Mouse (Mus musculus): ENCODE measurements around the gene Prkab1. TPM values are rescaled to one million over a fixed set of nuclear protein-coding genes. Genes with fewer than 3 reads are reported as not detected.

Gene Prkab1
- polyA plus RNA-seq, 1 experiment from 2014 or later = 44.8 TPM

DNA sequence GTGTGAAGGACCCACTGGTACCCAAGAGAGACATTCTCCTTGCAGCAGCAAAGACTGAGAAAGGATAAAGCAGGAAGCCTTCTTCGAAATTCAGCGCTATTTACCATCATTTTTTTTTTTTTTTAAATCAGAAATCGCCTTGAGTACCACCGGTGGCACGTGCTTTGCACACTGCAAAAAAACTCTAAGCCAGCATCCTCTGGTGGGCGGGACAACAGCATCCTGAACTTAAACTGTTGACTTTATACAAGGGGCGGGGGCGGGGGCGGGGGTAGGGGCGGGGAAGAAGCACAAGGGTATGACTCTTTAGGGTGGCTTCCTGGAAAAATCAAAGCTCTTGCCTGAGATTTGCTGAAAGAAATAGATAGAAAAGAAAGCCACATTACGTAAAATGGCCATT is 15.4 kb upstream of the Prkab1 start:
- Histone ChIP-seq H3K4me3 (ENCODE audit: low read depth, low read length) (no peak overlapping the region), H3K36me3 (ENCODE audit: control insufficient read depth, insufficient read depth, low read length) (no peaks in the 10 kb centered on the region), H3K27me3 (ENCODE audit: control insufficient read depth, insufficient read depth, low read length) (no peaks in the 10 kb centered on the region), H3K4me1 (replicated peaks; ENCODE audit: control insufficient read depth, insufficient read depth, low read length) (no peaks in the 10 kb centered on the region), H3K9me3 (ENCODE audit: control insufficient read depth, low read length) (no peaks in the 10 kb centered on the region), H3K4me2 (replicated peaks; ENCODE audit: low read depth, low read length) (no peak overlapping the region), H3K9ac (ENCODE audit: low read depth, low read length) (no peak overlapping the region), H3K27ac (ENCODE audit: low read depth, low read length) (no peak overlapping the region)
- WGBS = 36% methylated on average over 11 of the region's 11 CpGs
- DNase-seq (ENCODE audit: low spot score) (no peak), ATAC-seq (ENCODE audit: low FRiP score) (no peak)

DNA sequence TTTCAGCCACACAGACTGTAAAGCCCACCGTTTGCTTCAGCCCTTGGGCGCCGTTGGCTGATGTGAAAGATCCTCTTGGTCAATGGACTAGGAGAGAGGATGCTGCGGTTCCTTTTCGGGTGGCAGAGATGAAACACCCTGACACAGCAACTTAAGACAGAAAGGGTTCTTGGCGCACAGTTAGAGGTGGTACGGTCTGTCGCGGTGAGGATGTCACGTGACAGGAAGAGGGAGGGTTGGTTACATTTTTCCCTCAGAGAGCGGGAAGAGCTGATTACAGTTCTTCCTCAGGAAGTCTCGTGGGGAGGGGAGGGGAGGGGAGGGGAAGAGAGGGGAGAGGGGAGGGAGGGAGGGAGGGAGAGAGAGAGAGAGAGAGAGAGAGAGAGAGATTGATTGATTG is 13.4 kb upstream of the Prkab1 start:
- Histone ChIP-seq H3K27me3 (ENCODE audit: control insufficient read depth, insufficient read depth, low read length) (no peaks in the 10 kb centered on the region), H3K4me2 (replicated peaks; ENCODE audit: low read depth, low read length) (no peak overlapping the region), H3K27ac (ENCODE audit: low read depth, low read length) (no peak overlapping the region), H3K9ac (ENCODE audit: low read depth, low read length) (no peak overlapping the region), H3K4me3 (ENCODE audit: low read depth, low read length) (no peak overlapping the region), H3K36me3 (ENCODE audit: control insufficient read depth, insufficient read depth, low read length) (no peaks in the 10 kb centered on the region), H3K9me3 (ENCODE audit: control insufficient read depth, low read length) (no peaks in the 10 kb centered on the region), H3K4me1 (replicated peaks; ENCODE audit: control insufficient read depth, insufficient read depth, low read length) (no peaks in the 10 kb centered on the region)
- WGBS = 69% methylated on average over 11 of the region's 12 CpGs
- DNase-seq (ENCODE audit: low spot score) (no peak), ATAC-seq (ENCODE audit: low FRiP score) (no peak)

DNA sequence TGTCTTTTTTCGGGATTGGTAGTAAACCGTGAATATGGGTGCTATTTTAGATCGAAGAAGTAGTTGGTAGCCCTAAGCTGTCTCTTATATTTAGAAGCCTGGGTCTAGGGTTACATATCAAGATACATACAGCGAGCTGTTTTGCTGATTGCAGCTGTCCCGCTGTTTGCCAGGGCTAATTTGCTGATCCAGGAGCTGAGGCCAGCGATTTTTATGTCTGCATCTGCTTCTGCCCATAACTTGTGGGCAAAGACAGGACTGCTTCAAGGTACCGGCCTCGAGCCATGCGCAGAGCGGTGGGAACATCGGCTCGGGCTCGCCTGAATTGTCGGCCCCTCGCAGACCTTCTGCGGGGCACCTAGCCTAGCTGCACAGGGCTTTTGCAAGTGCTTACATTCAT is 12.2 kb upstream of the Prkab1 start:
- no peak overlapping the region for H3K27ac ChIP-seq (ENCODE audit: low read depth, low read length)

DNA sequence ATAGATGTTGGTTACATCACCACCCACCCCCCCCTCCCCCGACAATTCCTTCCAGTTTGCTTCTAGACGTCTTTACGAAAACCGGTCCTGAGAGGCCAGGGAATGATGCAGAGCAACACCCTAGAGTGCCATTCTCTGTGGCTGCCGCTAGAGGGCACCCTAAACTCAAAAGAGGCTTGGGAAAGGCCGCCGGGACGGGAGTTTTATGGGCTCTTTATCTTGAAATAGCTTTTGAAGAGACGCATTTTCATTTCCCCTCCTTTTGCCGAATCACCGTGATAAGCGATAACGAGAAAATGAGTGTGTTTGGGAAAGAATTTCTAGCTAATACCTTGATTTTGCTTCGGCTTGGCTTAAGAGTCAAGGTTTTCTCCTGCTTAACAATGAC is 6.9 kb upstream of the Prkab1 start:
- no peak overlapping the region for H3K9ac ChIP-seq (ENCODE audit: low read depth, low read length)
- H3K27me3 ChIP-seq (ENCODE audit: control insufficient read depth, insufficient read depth, low read length) = no peaks in the 10 kb centered on the region
- H3K9me3 ChIP-seq (ENCODE audit: control insufficient read depth, low read length) = no peaks in the 10 kb centered on the region
- H3K36me3 ChIP-seq (ENCODE audit: control insufficient read depth, insufficient read depth, low read length) = no peaks in the 10 kb centered on the region
- H3K4me2 ChIP-seq (replicated peaks; ENCODE audit: low read depth, low read length) = no peak overlapping the region
- H3K4me3 ChIP-seq (ENCODE audit: low read depth, low read length) = no peak overlapping the region
- ATAC-seq (ENCODE audit: low FRiP score) = no peak
- H3K4me1 ChIP-seq (replicated peaks; ENCODE audit: control insufficient read depth, insufficient read depth, low read length) = peaks cover 4% of the 10 kb centered on the region; the same call in 1 of the 2 replicates
- WGBS = 4% methylated on average over 14 of the region's 14 CpGs
- H3K27ac ChIP-seq (ENCODE audit: low read depth, low read length) = no peak overlapping the region
- DNase-seq (ENCODE audit: low spot score) = peak; percentile 89

More for the DNA sequence above, 12.2 kb upstream of the Prkab1 start:
- no peak overlapping the region for H3K9ac ChIP-seq (ENCODE audit: low read depth, low read length)
- no peak overlapping the region for H3K4me3 ChIP-seq (ENCODE audit: low read depth, low read length)
- no peaks in the 10 kb centered on the region for H3K9me3 ChIP-seq (ENCODE audit: control insufficient read depth, low read length)
- no peak for ATAC-seq (ENCODE audit: low FRiP score)
- no peaks in the 10 kb centered on the region for H3K36me3 ChIP-seq (ENCODE audit: control insufficient read depth, insufficient read depth, low read length)
- 64% methylated on average over 16 of the region's 16 CpGs for WGBS
- H3K4me1 ChIP-seq (replicated peaks; ENCODE audit: control insufficient read depth, insufficient read depth, low read length) = no peaks in the 10 kb centered on the region
- no peak for DNase-seq (ENCODE audit: low spot score)
- no peak overlapping the region for H3K4me2 ChIP-seq (replicated peaks; ENCODE audit: low read depth, low read length)
- no peaks in the 10 kb centered on the region for H3K27me3 ChIP-seq (ENCODE audit: control insufficient read depth, insufficient read depth, low read length)

DNA sequence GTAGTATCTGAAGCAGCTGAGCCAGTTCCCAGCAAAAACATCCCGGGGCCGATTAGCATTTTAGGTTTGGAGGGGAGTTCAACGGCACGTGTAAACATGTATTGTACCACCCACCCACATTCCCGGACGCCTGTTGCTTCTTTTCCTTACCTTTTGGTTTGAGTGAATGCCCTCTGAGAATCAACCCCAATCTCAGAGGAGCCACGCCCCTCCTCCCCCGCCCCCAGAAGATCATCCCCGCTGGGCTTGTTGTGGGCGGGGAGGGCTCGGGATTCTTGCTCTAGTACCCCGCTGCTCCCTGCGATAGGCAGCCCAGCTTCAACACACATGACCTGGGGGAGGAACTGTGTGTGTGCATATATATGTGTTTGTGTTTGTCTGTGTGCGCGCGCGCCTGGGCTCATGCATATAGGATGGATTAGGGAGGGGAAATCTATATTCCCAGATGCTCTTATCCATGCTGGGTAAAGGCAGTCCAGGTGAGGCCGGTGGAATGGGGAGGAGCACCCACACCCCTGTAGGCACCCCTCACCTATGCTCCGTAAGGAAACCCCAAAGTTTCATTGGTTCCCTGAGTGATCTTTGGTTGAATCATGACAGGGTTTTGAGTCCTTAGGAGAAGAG is 6.4 kb upstream of the Prkab1 start:
- no peak overlapping the region for H3K9ac ChIP-seq (ENCODE audit: low read depth, low read length)
- peaks cover 4% of the 10 kb centered on the region; the same call in 1 of the 2 replicates for H3K4me1 ChIP-seq (replicated peaks; ENCODE audit: control insufficient read depth, insufficient read depth, low read length)
- H3K9me3 ChIP-seq (ENCODE audit: control insufficient read depth, low read length) = no peaks in the 10 kb centered on the region
- no peak overlapping the region for H3K4me3 ChIP-seq (ENCODE audit: low read depth, low read length)
- no peak for DNase-seq (ENCODE audit: low spot score)
- ATAC-seq (ENCODE audit: low FRiP score) = no peak
- 3% methylated on average over 19 of the region's 19 CpGs for WGBS
- no peaks in the 10 kb centered on the region for H3K36me3 ChIP-seq (ENCODE audit: control insufficient read depth, insufficient read depth, low read length)
- H3K4me2 ChIP-seq (replicated peaks; ENCODE audit: low read depth, low read length) = peak overlapping the region; percentile 8; the same call in 1 of the 2 replicates
- no peaks in the 10 kb centered on the region for H3K27me3 ChIP-seq (ENCODE audit: control insufficient read depth, insufficient read depth, low read length)
- H3K27ac ChIP-seq (ENCODE audit: low read depth, low read length) = no peak overlapping the region

DNA sequence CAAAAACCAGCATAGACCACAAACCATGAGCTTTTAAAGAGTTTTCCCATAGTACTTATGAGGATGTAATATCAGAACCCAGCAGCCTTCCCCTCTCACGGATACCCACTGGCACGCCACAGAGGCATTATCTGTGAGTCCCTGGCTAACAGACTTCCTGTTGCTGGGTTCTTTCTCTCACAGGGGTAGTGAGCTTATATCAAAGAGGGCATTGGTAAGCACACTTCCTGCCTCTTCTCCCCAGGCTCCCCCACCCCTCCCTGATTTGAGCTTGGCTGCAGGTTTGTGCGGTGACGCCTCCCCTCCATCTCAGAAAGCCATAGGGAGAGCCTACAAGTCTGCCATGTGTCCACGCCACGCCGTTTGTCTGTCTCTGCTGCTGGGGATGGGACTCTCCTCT is 4.8 kb upstream of the Prkab1 start:
- H3K9me3 ChIP-seq (ENCODE audit: control insufficient read depth, low read length) = no peaks in the 10 kb centered on the region
- no peak overlapping the region for H3K9ac ChIP-seq (ENCODE audit: low read depth, low read length)
- DNase-seq (ENCODE audit: low spot score) (no peak), ATAC-seq (ENCODE audit: low FRiP score) (no peak)
- H3K27ac ChIP-seq (ENCODE audit: low read depth, low read length) = no peak overlapping the region
- H3K4me1 ChIP-seq (replicated peaks; ENCODE audit: control insufficient read depth, insufficient read depth, low read length) = peaks cover 4% of the 10 kb centered on the region; the same call in 1 of the 2 replicates
- no peak overlapping the region for H3K4me2 ChIP-seq (replicated peaks; ENCODE audit: low read depth, low read length)
- 76% methylated on average over 7 of the region's 7 CpGs for WGBS
- H3K27me3 ChIP-seq (ENCODE audit: control insufficient read depth, insufficient read depth, low read length) = no peaks in the 10 kb centered on the region
- no peaks in the 10 kb centered on the region for H3K36me3 ChIP-seq (ENCODE audit: control insufficient read depth, insufficient read depth, low read length)
- no peak overlapping the region for H3K4me3 ChIP-seq (ENCODE audit: low read depth, low read length)

DNA sequence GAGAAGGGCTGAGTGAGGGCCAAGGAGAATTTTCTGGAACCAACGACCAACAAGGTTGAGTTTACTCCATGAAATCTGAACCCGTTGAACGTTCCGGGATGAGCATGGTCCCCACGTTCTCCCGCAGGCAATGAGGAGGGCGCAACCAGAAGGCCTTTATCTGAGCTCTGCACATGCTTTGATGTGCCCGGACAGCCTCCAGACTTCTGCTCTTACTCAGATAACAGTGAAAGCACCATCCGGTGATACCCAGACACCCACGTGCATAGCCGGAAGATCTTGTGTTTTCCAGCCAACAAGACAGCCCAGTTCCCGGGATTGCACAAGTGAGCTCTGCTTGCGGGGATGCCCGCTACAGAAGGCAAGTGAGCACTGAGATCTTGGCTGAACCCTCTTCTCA is 2.3 kb upstream of the Prkab1 start:
- Histone ChIP-seq H3K36me3 (ENCODE audit: control insufficient read depth, insufficient read depth, low read length) (no peaks in the 10 kb centered on the region), H3K4me3 (ENCODE audit: low read depth, low read length) (no peak overlapping the region), H3K27me3 (ENCODE audit: control insufficient read depth, insufficient read depth, low read length) (no peaks in the 10 kb centered on the region), H3K4me1 (replicated peaks; ENCODE audit: control insufficient read depth, insufficient read depth, low read length) (peaks cover 4% of the 10 kb centered on the region; the same call in 1 of the 2 replicates), H3K9ac (ENCODE audit: low read depth, low read length) (no peak overlapping the region), H3K4me2 (replicated peaks; ENCODE audit: low read depth, low read length) (no peak overlapping the region), H3K27ac (ENCODE audit: low read depth, low read length) (no peak overlapping the region), H3K9me3 (ENCODE audit: control insufficient read depth, low read length) (no peaks in the 10 kb centered on the region)
- 93% methylated on average over 14 of the region's 14 CpGs for WGBS
- no peak for ATAC-seq (ENCODE audit: low FRiP score)
- no peak for DNase-seq (ENCODE audit: low spot score)

DNA sequence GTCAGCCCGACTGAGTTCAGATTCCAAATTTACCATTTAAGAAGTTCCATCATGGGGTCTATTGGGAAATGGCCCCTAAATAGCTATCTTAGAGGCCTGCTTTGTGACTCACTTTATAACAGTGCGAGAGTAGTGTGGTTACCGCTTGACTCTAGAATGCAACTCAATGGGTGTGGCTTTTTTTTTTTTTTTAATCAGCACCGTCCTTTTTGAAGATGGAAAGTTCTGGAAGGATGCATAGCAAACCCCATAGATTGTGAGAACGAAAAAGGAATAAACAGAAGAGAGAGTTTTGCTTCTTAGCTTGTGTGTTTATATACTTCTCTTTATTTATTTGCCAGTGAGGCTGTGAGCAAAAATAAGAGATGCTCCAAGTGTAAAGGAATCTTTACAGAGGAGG is 1.8 kb upstream of the Prkab1 start:
- 91% methylated on average over 5 of the region's 5 CpGs for WGBS
- no peak for ATAC-seq (ENCODE audit: low FRiP score)

DNA sequence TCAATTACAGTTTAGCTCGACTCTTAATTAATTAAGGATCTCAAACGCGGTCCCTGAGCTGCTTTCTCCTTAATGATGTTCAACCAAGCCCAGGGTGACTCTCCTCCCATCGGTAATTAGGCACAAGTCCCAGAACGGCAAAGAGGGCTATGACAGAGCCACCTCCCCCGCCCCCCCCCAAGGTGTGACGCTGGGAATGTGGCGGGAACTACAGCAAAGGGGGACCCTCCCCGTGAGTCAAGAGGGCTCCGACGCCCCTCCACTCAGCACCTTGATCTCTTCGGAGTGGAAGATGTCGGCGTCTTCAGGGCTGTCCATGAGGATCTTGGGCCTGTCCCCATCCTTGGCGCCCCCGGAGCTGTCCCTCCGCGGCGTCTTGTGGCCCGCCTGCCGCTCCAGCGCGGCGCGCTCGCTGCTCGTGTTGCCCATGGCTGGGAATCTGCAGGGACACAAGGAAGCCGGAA is 455 bp downstream of the Prkab1 start:
- H3K9ac ChIP-seq (ENCODE audit: low read depth, low read length) = peak overlapping the region; percentile 80
- H3K4me2 ChIP-seq (replicated peaks; ENCODE audit: low read depth, low read length) = peak overlapping the region; percentile 85
- H3K4me1 ChIP-seq (replicated peaks; ENCODE audit: control insufficient read depth, insufficient read depth, low read length) = no peaks in the 10 kb centered on the region; the same call in 1 of the 2 replicates
- ATAC-seq (ENCODE audit: low FRiP score) = peak; percentile 81
- H3K27ac ChIP-seq (ENCODE audit: low read depth, low read length) = peak overlapping the region; percentile 63; the same call in 1 of the 2 replicates
- no peaks in the 10 kb centered on the region for H3K36me3 ChIP-seq (ENCODE audit: control insufficient read depth, insufficient read depth, low read length)
- peak overlapping the region; percentile 83 for H3K4me3 ChIP-seq (ENCODE audit: low read depth, low read length)
- no peak for DNase-seq (ENCODE audit: low spot score)
- H3K27me3 ChIP-seq (ENCODE audit: control insufficient read depth, insufficient read depth, low read length) = no peaks in the 10 kb centered on the region
- H3K9me3 ChIP-seq (ENCODE audit: control insufficient read depth, low read length) = no peaks in the 10 kb centered on the region
- under 1% methylated on average over 28 of the region's 28 CpGs for WGBS

More for the DNA sequence above, 1.8 kb upstream of the Prkab1 start:
- Histone ChIP-seq H3K4me2 (replicated peaks; ENCODE audit: low read depth, low read length) (no peak overlapping the region), H3K27me3 (ENCODE audit: control insufficient read depth, insufficient read depth, low read length) (no peaks in the 10 kb centered on the region), H3K4me1 (replicated peaks; ENCODE audit: control insufficient read depth, insufficient read depth, low read length) (peaks cover 4% of the 10 kb centered on the region; the same call in 1 of the 2 replicates), H3K4me3 (ENCODE audit: low read depth, low read length) (no peak overlapping the region), H3K27ac (ENCODE audit: low read depth, low read length) (no peak overlapping the region), H3K36me3 (ENCODE audit: control insufficient read depth, insufficient read depth, low read length) (no peaks in the 10 kb centered on the region), H3K9ac (ENCODE audit: low read depth, low read length) (no peak overlapping the region), H3K9me3 (ENCODE audit: control insufficient read depth, low read length) (no peaks in the 10 kb centered on the region)
- no peak for DNase-seq (ENCODE audit: low spot score)
